Mouse (Mus musculus): ENCODE data around the gene Slc25a22.
"Not testable (repeated sequence)": the region's sequence is repeated elsewhere in the genome, so short reads cannot be mapped to it uniquely, and the experiment has no call there.

The Slc25a22 gene

GRCm38 (mm10) chr7:141410631-141411030 lies 27.1 kb downstream of the Slc25a22 start:
- DNase-seq, result no peak

- DNase-seq, result peak; percentile 90
Observed at GRCm38 (mm10) chr7:141408833-141409232, 28.9 kb downstream of the Slc25a22 start.

GRCm38 (mm10) chr7:141407670-141408069 lies 30.0 kb downstream of the Slc25a22 start:
- not testable (repeated sequence) for DNase-seq

- DNase-seq, result no peak
Observed at GRCm38 (mm10) chr7:141405466-141405865, 32.2 kb downstream of the Slc25a22 start.

- peak; percentile 79 for DNase-seq
Observed at GRCm38 (mm10) chr7:141403305-141403704, 34.4 kb downstream of the Slc25a22 start.

DNA sequence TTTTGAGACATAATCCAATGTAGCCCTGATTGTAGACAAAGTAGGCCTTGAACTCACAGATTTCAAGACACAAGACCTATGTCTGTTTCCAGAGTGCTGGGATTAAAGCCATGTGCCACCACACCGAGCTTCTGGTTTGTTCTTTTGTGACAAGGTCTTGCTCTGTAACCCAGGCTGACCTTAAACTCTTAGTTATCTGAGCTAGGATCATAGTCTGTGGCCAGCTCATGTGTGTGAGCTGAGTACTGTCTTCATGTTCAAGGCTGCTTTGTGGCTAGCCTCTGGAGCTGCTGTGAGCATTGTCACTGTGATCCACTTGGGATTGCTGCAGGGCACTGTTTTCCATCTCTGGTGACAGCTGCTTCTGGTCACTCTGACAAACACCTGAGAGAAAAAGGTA lies 42.3 kb downstream of the Slc25a22 start:
- DNase-seq, result no peak

- peak; percentile 91 for DNase-seq
Observed at GRCm38 (mm10) chr7:141394771-141395170, 42.9 kb downstream of the Slc25a22 start.

GRCm38 (mm10) chr7:141394158-141394557 lies 43.5 kb downstream of the Slc25a22 start:
- no peak for DNase-seq

GRCm38 (mm10) chr7:141392552-141393222 lies 45.0 kb downstream of the Slc25a22 start:
- no peak for DNase-seq

- DNase-seq, result peak; percentile 99
Observed at GRCm38 (mm10) chr7:141391625-141392551, 45.8 kb downstream of the Slc25a22 start, which contains the start of gene Taldo1. Taldo1 (plus strand) TSS chr7:141392199.

GRCm38 (mm10) chr7:141390326-141391259 lies 47.1 kb downstream of the Slc25a22 start:
- no peak for DNase-seq

GRCm38 (mm10) chr7:141388487-141389109 lies 49.1 kb downstream of the Slc25a22 start:
- no peak for DNase-seq

DNA sequence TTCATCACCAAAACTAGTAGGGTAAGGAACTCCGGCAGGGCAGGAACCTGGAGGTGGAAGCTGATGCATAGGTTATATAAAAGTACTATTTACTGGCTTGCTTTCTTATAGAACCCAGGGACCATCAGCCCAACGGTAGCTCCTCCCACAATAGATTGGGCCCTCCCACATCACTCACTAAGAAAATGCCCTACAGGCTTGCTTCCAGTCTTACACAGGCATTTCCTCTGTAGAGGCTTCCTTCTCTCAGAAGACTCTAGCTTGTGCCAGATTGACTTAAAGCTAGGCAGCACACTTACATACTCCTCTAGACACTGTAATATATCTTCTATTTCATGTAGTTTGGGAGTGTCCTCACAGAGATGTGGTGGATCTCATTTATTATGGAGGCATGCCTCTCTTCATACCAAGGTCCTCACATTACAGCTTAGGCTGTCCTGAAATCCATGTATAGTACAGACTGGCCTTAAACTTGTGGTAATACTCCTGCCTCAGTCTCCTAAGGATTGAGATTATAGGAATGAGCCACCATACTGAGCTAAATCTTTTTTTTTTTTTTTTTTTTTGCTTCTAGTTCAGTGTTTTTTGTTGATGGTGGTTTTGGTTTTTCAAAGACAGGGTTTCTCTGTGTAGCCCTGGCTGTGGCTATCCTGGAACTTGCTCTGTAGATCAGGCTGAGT lies 49.7 kb downstream of the Slc25a22 start:
- DNase-seq, result no peak

DNA sequence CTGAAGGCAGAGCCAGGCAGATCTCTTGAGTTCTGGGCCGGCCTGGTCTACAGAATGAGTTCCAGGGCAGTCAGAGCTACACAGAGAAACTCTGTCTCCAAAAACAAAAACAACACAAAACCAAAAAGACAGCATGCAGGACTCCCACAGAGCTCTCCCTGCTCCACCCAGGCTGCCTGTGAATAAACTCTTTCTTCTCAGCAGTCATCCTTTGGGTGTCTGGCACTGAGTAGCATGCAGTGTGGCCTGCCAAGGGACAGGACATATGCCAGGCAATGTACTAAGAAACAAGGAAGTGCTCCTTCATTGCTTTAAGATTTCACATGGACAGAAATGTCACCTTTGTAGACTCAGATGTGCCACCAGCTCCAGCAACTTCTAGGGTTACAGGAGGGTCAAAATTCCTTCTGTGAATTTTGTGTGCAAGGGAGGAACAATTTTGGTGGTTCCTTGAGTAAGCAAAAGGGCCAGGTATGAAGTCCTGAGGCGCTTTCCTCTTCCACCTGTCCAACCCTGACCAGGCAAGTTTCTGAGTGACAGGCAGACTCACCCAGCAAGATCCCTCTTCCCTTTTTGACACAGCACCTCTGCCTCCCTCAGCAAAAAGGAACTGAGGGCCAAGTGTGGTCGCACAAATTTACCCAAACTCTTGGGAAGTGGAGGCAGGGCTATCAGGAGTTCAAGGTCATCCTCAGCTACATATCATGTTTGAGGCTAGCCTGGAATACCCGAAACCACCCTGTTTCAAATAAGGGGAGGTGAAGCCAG lies 56.4 kb downstream of the Slc25a22 start:
- no peak for DNase-seq

Data from thymus, postnatal 4 days (tissue).